Mouse (Mus musculus) cerebellum, adult (tissue): ENCODE data around the gene Wdr18.
A peak's percentile ranks its signal among the peaks of the same experiment; 100 is the strongest.

Experiments
- ATAC-seq: cut with Nextera tagmentation; 2 replicates; pipeline ENCODE4 v1.9.2; 2017; ENCODE audit warnings: mild to moderate bottlenecking, moderate library complexity, mixed read lengths; ENCODE audit not compliant: insufficient number of reproducible peaks, low FRiP score, low TSS enrichment

Wdr18 gene

GRCm38 (mm10) chr10:79926491-79927323 lies 33.2 kb upstream of the Wdr18 start, which contains the start of gene Arid3a:
Gene Arid3a (plus strand): TSS chr10:79927043.
- ATAC-seq, result peak; percentile 39; the same call in 1 of the 2 replicates

GRCm38 (mm10) chr10:79927324-79928029 lies 32.5 kb upstream of the Wdr18 start:
- no peak for ATAC-seq

- no peak for ATAC-seq
Measured at GRCm38 (mm10) chr10:79928030-79928694, 31.8 kb upstream of the Wdr18 start.

- no peak for ATAC-seq
Measured at GRCm38 (mm10) chr10:79928907-79929701, 30.8 kb upstream of the Wdr18 start.

- no peak for ATAC-seq
Measured at GRCm38 (mm10) chr10:79929967-79930825, 29.8 kb upstream of the Wdr18 start.

GRCm38 (mm10) chr10:79930826-79931186 lies 29.1 kb upstream of the Wdr18 start:
- ATAC-seq, result no peak

GRCm38 (mm10) chr10:79931797-79932196 lies 28.2 kb upstream of the Wdr18 start:
- ATAC-seq, result no peak

- ATAC-seq, result peak; percentile 10; the same call in 1 of the 2 replicates
Measured at GRCm38 (mm10) chr10:79932736-79933135, 27.2 kb upstream of the Wdr18 start.

GRCm38 (mm10) chr10:79933145-79933679 lies 26.7 kb upstream of the Wdr18 start:
- no peak for ATAC-seq

GRCm38 (mm10) chr10:79933861-79934260 lies 26.1 kb upstream of the Wdr18 start:
- ATAC-seq, result no peak

GRCm38 (mm10) chr10:79934272-79934721 lies 25.7 kb upstream of the Wdr18 start:
- no peak for ATAC-seq

- no peak for ATAC-seq
Measured at GRCm38 (mm10) chr10:79934794-79935569, 25.0 kb upstream of the Wdr18 start.

GRCm38 (mm10) chr10:79936284-79936910 lies 23.6 kb upstream of the Wdr18 start:
- no peak for ATAC-seq

GRCm38 (mm10) chr10:79936911-79937441 lies 23.0 kb upstream of the Wdr18 start:
- ATAC-seq, result peak; percentile 29; the same call in 1 of the 2 replicates

GRCm38 (mm10) chr10:79937775-79938526 lies 22.0 kb upstream of the Wdr18 start:
- ATAC-seq, result no peak

- ATAC-seq, result no peak
Measured at GRCm38 (mm10) chr10:79940749-79941148, 19.2 kb upstream of the Wdr18 start.

GRCm38 (mm10) chr10:79942988-79943387 lies 17.0 kb upstream of the Wdr18 start:
- no peak for ATAC-seq
